Mouse (Mus musculus): ENCODE results near the gene Tipin. TPM values are rescaled to one million over a fixed set of nuclear protein-coding genes. Genes with fewer than 3 reads are reported as not detected.
A peak's percentile ranks its signal among the peaks of the same experiment; 100 is the strongest.
"Not testable (repeated sequence)": the region's sequence is repeated elsewhere in the genome, so short reads cannot be mapped to it uniquely, and the experiment has no call there.

Gene Tipin
- polyA plus RNA-seq, 1 experiment, result 43.9 TPM

GRCm38 (mm10) chr9:64271249-64271648, 10.1 kb upstream of the Tipin start:
- DNase-seq (ENCODE audit: low spot score), result no peak

GRCm38 (mm10) chr9:64272611-64273010, 8.8 kb upstream of the Tipin start:
- no peak for DNase-seq (ENCODE audit: low spot score)

DNA sequence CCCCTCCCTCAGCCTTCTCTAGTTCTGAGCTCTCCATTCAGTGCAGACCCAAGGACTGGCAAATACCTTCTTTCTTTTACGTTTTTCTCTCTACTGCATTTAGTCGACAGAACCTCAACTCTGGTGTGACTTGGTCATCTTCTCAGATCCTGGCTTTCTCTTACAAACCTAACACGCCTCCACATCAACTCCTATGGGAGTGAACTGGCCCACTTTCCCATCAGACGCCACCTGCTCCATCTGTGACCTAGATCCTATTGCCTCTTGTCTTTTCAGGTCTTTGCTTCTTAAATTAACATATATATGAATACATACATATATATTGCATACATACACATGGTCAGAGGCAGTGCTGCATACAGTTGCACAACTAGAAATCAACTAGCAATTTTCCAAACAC, 7.6 kb upstream of the Tipin start:
- no peak for DNase-seq (ENCODE audit: low spot score)

DNA sequence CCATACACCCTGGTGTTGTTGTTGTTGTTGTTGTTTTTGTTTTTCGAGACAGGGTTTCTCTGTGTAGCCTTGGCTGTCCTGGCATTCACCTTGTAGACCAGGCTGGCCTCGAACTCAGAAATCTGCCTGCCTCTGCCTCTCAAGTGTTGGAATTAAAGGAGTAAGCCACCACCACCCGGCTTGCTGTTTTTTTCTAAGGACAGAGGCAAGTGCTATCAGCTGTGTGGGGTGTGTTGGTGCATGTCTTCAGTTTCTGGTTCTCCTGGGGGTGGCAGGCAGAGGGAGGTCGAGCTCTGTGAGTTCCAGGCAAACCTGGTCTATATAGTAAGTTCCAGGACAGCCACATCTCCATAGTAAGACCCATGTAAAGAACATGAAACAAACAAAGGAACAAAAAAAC, 7.1 kb upstream of the Tipin start:
- DNase-seq (ENCODE audit: low spot score), result no peak

GRCm38 (mm10) chr9:64274919-64275318, 6.5 kb upstream of the Tipin start:
- DNase-seq (ENCODE audit: low spot score), result no peak

DNA sequence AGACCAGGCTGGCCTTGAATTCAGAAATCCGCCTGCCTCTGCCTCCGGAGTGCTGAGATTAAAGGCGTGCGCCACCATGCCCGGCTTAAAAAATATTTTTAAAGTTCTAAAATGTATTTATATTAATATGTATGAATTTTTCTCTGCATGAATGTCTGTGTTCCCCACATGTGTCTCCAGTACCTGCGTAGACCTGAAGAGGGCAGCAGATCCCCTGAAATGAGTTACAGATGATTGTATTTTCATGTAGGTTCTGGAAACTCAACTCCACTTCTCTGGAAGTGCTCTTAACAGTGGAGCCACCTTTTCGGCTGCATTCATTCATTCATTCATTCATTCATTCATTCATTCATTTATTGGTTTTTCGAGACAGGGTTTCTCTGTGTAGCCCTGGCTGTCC, 3.7 kb upstream of the Tipin start:
- peak; percentile 27 for DNase-seq (ENCODE audit: low spot score)

- no peak for DNase-seq (ENCODE audit: low spot score)
Observed at GRCm38 (mm10) chr9:64278665-64279310, 2.6 kb upstream of the Tipin start.

DNA sequence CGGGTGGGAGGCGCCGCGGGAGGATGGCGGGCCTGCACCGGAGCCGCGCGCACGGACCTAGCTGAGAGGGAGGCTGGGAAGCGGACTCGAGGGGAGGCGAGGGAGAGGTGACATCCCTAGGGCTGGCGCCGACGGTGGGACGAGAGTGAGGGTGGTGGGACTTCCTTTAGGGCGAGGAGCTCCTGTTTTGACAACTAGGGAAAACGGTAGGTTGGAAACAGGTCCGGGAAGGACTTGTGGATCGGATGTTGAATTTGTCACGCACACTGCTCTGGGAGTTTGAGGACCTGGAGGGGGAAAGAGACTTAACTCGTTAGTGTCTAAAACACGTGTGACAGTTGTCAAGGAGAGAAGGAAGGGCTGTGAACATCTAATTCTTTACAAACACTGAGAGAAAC, 399 bp downstream of the Tipin start:
- DNase-seq (ENCODE audit: low spot score), result no peak

DNA sequence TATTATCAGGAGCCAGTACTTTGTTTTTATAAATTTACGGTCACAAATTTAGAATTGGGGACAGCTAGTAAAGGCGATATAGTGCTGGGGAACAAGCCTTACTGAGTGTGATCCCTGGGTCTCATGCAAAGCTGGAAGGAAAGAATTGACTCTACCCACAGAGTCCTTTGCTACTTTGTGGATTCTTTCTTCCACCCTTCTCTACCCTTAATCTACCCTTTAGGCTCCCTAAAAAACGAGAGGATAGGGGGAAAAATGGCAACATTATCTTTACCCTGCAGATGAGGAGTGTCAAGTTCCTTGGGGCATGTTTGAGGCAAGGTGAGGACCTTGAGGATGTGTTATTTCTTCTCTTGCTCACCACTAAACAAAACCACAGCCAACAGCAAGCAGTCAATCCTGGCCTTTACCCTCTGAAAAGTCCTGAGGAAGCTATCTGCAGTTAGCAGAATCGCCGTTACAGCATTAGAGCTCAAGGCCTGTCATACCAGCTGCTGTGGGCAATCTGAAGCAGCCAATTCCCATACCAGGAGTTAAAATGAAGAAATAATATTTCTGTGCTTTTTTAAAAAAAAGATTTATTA, 1.1 kb downstream of the Tipin start:
- DNase-seq (ENCODE audit: low spot score), result no peak

GRCm38 (mm10) chr9:64303086-64303485, 21.7 kb downstream of the Tipin start:
- DNase-seq (ENCODE audit: low spot score), result not testable (repeated sequence)

GRCm38 (mm10) chr9:64306476-64307312, 25.3 kb downstream of the Tipin start:
- no peak for DNase-seq (ENCODE audit: low spot score)

GRCm38 (mm10) chr9:64310996-64311785, 29.8 kb downstream of the Tipin start:
- DNase-seq (ENCODE audit: low spot score), result no peak

- DNase-seq (ENCODE audit: low spot score), result no peak
Observed at GRCm38 (mm10) chr9:64312128-64312527, 30.7 kb downstream of the Tipin start.

GRCm38 (mm10) chr9:64314696-64315095, 33.3 kb downstream of the Tipin start:
- no peak for DNase-seq (ENCODE audit: low spot score)

DNA sequence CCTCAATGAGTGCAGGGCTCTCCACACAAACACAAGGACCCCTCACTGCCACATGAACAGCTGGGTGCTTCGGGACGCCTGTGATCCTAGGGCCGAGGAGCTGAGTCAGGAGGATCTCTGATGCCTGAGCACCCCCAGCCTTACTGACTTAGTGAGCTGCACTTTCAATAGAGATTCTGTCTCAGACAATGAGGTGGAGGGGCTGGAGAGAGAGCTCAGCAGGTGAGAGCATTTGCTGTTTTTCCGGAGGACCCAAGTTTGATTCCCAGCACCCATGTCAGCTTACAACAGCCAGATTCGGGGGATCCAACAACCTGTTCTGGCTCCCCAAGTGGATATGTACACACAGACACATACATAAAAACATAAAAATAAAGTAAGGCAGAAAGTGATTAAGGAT, 35.6 kb downstream of the Tipin start:
- DNase-seq (ENCODE audit: low spot score), result no peak

DNA sequence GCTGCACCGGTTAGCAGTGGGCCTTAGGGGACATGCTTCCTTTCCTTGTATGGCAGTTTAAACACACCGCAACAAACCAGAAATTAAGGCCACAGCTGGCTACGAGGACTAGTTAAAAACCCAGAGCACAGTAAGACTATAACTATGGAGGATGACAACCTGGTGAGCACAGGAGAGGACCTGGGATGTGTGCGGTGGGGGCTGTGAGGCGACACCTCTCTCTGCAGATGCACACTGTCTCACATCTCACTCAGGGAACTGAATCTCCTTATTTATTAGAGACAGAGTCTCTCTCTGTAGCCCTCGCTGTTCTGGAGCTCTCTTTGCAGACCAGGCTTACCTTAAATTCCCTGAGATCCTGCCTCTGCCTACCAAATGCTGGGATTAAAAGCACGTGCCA, 42.6 kb downstream of the Tipin start:
- DNase-seq (ENCODE audit: low spot score), result no peak

GRCm38 (mm10) chr9:64335825-64336224, 54.4 kb downstream of the Tipin start:
- DNase-seq (ENCODE audit: low spot score), result no peak

- no peak for DNase-seq (ENCODE audit: low spot score)
Observed at GRCm38 (mm10) chr9:64339361-64339760, 58.0 kb downstream of the Tipin start.

DNA sequence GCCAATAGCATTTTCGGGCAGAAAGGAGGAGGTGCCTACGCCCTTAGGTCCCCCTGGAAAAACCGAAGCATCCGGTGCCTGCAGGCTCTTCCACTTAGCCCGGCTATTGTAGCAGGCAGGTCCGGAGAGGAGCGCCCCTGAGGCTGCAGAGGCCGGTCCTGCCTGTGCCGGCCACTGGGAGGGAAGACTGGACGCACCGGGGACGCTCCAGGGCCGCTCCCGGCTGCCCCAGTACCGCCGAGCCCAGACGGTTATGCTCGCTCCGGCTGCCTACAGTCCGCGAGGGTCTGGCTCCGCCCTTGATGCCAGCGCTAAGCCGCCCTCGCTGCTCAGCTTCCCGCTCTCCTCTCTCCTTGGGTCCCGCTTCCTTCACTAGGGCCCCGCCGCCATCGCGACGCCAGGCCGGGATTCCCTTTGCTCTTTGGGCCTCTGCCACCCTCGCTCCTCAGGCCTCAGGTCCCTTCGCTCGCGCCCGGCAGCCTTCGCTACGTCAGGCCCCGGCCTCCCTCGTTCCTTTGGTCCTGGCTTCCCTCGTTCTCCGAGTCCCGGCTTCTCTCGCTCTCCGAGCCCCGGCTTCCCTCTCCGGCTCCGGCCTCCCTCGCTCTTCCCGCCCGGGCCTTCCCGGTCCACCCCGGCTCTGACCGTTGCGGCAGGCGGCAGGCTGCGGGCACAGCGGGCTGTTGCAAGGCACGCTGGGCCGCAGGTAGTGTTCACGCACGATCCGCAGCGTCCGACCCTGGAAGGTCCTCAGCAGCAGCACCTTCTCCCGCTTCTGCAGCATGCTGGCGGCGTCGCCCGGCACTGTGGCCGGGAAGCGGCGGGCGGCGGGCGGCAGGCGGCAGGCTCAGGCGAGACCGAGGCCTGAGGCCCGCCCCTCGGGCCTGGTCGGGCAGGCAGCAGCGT, 59.2 kb downstream of the Tipin start:
- DNase-seq (ENCODE audit: low spot score), result peak; percentile 80

DNA sequence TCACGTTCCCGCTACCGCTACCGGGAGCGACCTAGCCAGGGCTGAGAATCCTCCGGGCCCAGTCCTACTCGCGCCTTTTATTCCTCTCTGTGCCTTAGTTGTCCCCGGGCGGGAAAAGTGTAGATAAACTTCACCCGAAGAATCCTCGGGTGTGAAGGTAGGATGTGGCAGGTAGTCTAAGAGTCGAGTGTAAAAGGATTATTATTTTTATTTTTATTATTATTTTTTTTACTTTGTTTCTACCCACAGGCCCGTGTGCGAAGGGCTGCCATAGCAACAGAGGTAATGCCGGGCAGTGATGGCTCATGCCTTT, 59.8 kb downstream of the Tipin start, which contains the start of gene Dis3l:
Dis3l (minus strand) TSS at position 35 of the 313 bp plus-strand sequence.
- no peak for DNase-seq (ENCODE audit: low spot score)

GRCm38 (mm10) chr9:64341671-64342070, 60.3 kb downstream of the Tipin start:
- no peak for DNase-seq (ENCODE audit: low spot score)
